In the genomic region with DNA sequence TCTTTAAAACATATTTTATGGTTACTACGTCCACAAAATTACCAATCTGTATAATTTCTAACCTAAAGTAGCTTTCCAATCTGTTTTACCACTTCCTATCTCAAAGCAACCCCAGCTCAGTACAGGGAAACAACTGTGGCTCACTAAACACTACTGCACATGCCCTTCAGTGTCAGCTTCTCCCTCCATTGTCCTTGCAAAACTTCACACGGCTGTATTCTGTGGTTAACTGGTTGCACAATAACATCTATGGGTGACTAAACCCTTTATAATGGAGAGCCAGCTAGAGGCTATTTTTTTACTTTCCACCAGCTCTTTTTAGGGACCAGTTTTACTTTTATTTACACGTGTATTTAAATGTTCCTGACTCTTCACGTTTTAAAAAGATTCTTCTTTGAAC, we compare ENCODE assay signal across 24 mouse cellular contexts. TPM values are rescaled to one million over a fixed set of nuclear protein-coding genes. Genes with fewer than 3 reads are reported as not detected.
DNase-seq lines count a peak whose midpoint lies in the region; ATAC-seq and TF ChIP-seq lines count a peak whose summit lies in the region.
"Had no signal": no experiment of that assay in that cellular context is flagged by ENCODE, and none has a peak within 500 bp of the region (broad histone marks: within the 10 kb centered on the region; RNA-seq: fewer than 3 reads in every experiment).

No protein-coding gene starts in this region.

- no peaks in the 10 kb centered on the region for H3K9me3 ChIP-seq in liver, embryonic 12.5 days (replicated peaks)
- H3K9me3 ChIP-seq: embryonic facial prominence, embryonic 12.5 days; heart, embryonic 10.5 days; hindbrain, embryonic 12.5 days; limb, embryonic 12.5 days; liver, embryonic 13.5 days; lung, embryonic 15.5 days; neural tube, embryonic 13.5 days had no signal

- ATAC-seq in common myeloid progenitor, adult 5-6 weeks (replicated peaks; ENCODE audit: low read depth, poor library complexity, severe bottlenecking) = peak; percentile 94
- no peak for ATAC-seq in liver, embryonic 12.5 days
- ATAC-seq: CD4-positive, CD25-positive, alpha-beta regulatory T cell, adult 4 months; forebrain, embryonic 14.5 days had no signal

- H3K36me3 ChIP-seq in myocyte (ENCODE audit: control insufficient read depth, insufficient read depth) = no peaks in the 10 kb centered on the region
- no peaks in the 10 kb centered on the region for H3K36me3 ChIP-seq in liver, embryonic 12.5 days
- H3K36me3 ChIP-seq: embryonic facial prominence, embryonic 12.5 days; heart, embryonic 10.5 days; hindbrain, embryonic 12.5 days; limb, embryonic 12.5 days; liver, embryonic 13.5 days; lung, embryonic 15.5 days; neural tube, embryonic 13.5 days had no signal

- H3K4me3 ChIP-seq in myocyte = no peak overlapping the region
- H3K4me3 ChIP-seq in liver, embryonic 12.5 days = no peak overlapping the region
- H3K4me3 ChIP-seq: embryonic facial prominence, embryonic 12.5 days; erythroblast, embryonic 14.5 days; heart, embryonic 10.5 days; hindbrain, embryonic 12.5 days; limb, embryonic 12.5 days; liver, embryonic 13.5 days; lung, embryonic 15.5 days; neural tube, embryonic 13.5 days had no signal

- H3K9ac ChIP-seq in liver, embryonic 12.5 days = no peak overlapping the region
- H3K9ac ChIP-seq: embryonic facial prominence, embryonic 12.5 days; hindbrain, embryonic 12.5 days; limb, embryonic 12.5 days; liver, embryonic 13.5 days; lung, embryonic 15.5 days; neural tube, embryonic 13.5 days had no signal

- H3K27me3 ChIP-seq in myocyte (ENCODE audit: control insufficient read depth, insufficient read depth, insufficient read length) = no peaks in the 10 kb centered on the region
- H3K27me3 ChIP-seq in liver, embryonic 12.5 days (replicated peaks) = no peaks in the 10 kb centered on the region
- H3K27me3 ChIP-seq: embryonic facial prominence, embryonic 12.5 days; limb, embryonic 12.5 days; liver, embryonic 13.5 days; lung, embryonic 15.5 days; neural tube, embryonic 13.5 days had no signal

- DNase-seq in adrenal gland, postnatal 36 days = peak; percentile 25 to 28
- no peak for DNase-seq in adrenal gland, postnatal 25 days
- peak; percentile 87 for DNase-seq in 416B (ENCODE audit: low read depth)
- no peak for DNase-seq in cerebellum, adult 11-12 months
- DNase-seq: cerebellum, adult 9-11 months; gastrocnemius, postnatal 25 days; kidney, adult 18-20 months; liver, embryonic 13.5 days; right cerebral cortex, postnatal 14 days; spleen, adult 18-20 months; thymus, postnatal 36 days had no signal

- no peak for TF ChIP-seq POLR2A in myocyte (IDR thresholded peaks at IDR 0.05; ENCODE audit: insufficient read length, low read depth)

- WGBS in liver, embryonic 12.5 days (ENCODE audit: insufficient replicate concordance) = 38% methylated on average over 4 of the region's 4 CpGs

- no peak overlapping the region for H3K27ac ChIP-seq in liver, embryonic 12.5 days
- H3K27ac ChIP-seq: embryonic facial prominence, embryonic 12.5 days; heart, embryonic 10.5 days; hindbrain, embryonic 12.5 days; kidney, postnatal 0 days; limb, embryonic 12.5 days; liver, embryonic 13.5 days; lung, embryonic 15.5 days; neural tube, embryonic 13.5 days had no signal

- no peaks in the 10 kb centered on the region for H3K4me1 ChIP-seq in liver, embryonic 12.5 days
- H3K4me1 ChIP-seq: embryonic facial prominence, embryonic 12.5 days; hindbrain, embryonic 12.5 days; liver, embryonic 13.5 days; lung, embryonic 15.5 days; neural tube, embryonic 13.5 days had no signal

- no peaks in the 10 kb centered on the region for H3K79me2 ChIP-seq in myocyte (ENCODE audit: control insufficient read depth, insufficient read depth)

- H3ac ChIP-seq in myocyte (ENCODE audit: control insufficient read depth, insufficient read length) = no peak overlapping the region

- H3K4me2 ChIP-seq in myocyte (ENCODE audit: low read depth) = no peak overlapping the region
- H3K4me2 ChIP-seq in liver, embryonic 12.5 days = no peak overlapping the region
- H3K4me2 ChIP-seq: embryonic facial prominence, embryonic 12.5 days; hindbrain, embryonic 12.5 days; limb, embryonic 12.5 days; liver, embryonic 13.5 days; lung, embryonic 15.5 days; neural tube, embryonic 13.5 days had no signal

TF ChIP-seq in myocyte, 11 proteins besides CTCF, POLR2A, EP300 and RAD21:
- TF ChIP-seq CEBPB (IDR thresholded peaks at IDR 0.05; ENCODE audit: insufficient read depth, poor library complexity, severe bottlenecking) = peak; percentile 97
- TF ChIP-seq E2F4 (IDR thresholded peaks at IDR 0.05; ENCODE audit: insufficient read depth) = no peak

RNA-seq across cellular contexts. Expression of a gene that starts 12.7 kb away (rescaled TPM):
- 10 to 100 TPM; 31.2 to 47.8 TPM for total RNA-seq in adrenal gland, postnatal 36 days (2021)
- total RNA-seq in adrenal gland, postnatal 25 days (2021) = 39.9 and 41.9 TPM in 2 replicates
- total RNA-seq in common myeloid progenitor, adult 5-6 weeks (2017) = 68.8 and 125 TPM in 2 replicates
- 6.8 TPM for polyA plus RNA-seq in myocyte (2012; fragmentation: generic; extraction: Trizol)
- 17.4 and 18.1 TPM in 2 replicates for polyA plus RNA-seq in liver, embryonic 12.5 days (2016; fragmentation: Nextera tagmentation; extraction: Ambion mirVana)

Comparison
In these comparisons a context has a peak if more than half of its experiments do, and no peak if none do; other contexts are left out.
1. DNase-seq: peak in adrenal gland, postnatal 36 days (2 of 2) and 416B (single experiment); none in adrenal gland, postnatal 25 days (single experiment) and cerebellum, adult 11-12 months (single experiment).